Mouse (Mus musculus): ENCODE measurements at regions not wholly inside any gene's neighbourhood (a gene's known extent, or its start where the extent isn't known, plus 50 kb on each side); places are given as distances from the start of the nearest gene placed in this dataset.

GRCm38 (mm10) chr13:71247241-71247640 lies 405.6 kb upstream of the Adamts16 start:
- TF ChIP-seq EP300 (optimal IDR thresholded peaks at IDR 0.05) (no peak), CTCF (IDR thresholded peaks at IDR 0.05; ENCODE audit: low read depth) (no peak)
